In genomic region chr3:135484650-135485049, GRCm38 (mm10) we compare ENCODE assay signal across 1 mouse cellular context.
TF ChIP-seq lines count a peak whose summit lies in the region.

No protein-coding gene starts in this region.

TF ChIP-seq in ES-E14, 5 proteins besides CTCF, POLR2A, EP300 and RAD21:
- peak; percentile 59 for TF ChIP-seq ZNF384 (IDR thresholded peaks at IDR 0.05; ENCODE audit: low read depth, low read length)
